Mouse (Mus musculus) lung, postnatal 4 days (tissue): Measurements from ENCODE around the gene Mfng.

Experiments used
- DNase-seq, 2 experiments: peaks; one replicate each; pipeline ENCODE4 v3.0.0; 2021

The Mfng gene

DNA sequence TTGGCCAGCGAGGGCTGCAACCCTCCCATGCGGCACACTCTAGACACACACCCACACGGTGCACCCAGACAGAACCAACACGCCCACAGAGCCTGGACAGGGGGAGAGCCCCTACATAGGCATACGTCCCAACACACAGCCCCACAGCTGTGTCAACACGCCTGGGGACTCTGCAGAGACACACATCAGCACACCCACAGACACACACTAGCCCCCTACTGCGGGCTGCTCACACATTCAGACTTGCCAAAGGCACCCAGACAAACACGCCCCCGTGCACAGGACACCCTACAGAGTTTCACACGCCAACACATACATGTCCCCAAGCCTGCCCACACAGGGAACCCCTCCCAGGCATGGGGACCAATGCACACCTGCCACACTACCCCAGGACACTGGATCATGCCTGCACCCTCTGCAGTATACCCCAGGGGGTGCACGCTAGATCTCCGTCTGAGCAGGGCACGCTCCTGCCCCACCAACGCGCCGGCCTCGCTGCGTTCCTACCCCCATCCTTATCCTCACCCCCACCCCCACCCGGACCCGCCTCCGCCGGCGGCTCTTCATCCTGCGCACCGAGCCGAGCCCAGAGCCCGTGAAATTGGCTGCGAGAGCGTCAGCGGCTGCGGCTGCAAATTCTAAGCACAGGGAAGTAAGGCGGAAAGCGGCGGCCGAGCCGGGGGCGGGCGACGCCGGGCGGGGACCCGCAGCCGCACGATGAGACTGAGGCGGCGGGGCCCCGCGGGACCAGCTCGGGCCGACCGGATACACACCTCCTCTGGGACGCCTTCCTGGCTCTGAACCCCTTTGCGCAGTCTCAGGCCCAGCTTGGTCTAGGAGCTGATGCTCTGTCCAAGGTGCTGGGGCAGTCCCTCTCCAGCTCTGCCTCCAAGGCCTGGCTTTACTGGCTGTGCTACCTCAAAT is 60.7 kb downstream of the Mfng start:
- peak; percentile 34 to 39 for DNase-seq

DNA sequence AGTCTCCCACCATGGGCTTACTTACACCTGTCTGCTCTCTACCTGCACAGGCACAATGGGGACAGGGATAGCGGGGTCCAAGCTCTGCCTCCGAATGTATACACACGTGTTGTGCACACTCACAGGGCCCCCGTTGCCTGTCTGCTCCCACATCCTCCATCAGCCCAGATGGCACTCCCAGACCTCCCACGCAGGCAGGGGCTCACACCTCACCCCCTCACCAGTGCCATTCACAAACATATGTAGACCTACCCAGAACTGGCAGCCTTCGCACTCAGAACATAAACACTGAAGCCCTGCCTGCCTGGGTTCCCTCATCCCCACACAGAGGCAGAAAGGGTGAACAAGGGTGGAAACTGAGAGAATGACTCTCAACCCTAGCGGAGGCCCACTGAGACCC is 61.3 kb downstream of the Mfng start:
- DNase-seq: no peak

DNA sequence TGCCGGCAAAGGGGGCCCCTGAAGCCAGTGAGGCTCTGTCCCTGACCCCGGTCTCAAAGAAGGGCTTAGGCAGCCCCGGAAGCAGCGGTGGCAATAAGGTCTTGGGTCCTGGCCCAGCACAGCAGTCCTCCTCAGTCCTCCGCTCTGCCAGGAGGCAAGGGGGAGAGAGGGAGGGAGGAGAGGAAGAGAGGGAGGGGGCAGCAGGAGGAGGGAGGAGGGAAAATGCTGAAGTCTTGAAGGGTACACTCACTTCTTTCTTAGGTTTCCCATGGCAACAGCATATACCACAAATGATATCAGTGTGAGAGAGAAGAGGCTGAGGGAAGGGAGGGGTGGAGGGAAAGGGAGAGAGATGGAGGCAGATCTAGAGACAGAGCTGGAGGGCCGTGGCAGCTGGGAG is 62.6 kb downstream of the Mfng start:
- DNase-seq: no peak

DNA sequence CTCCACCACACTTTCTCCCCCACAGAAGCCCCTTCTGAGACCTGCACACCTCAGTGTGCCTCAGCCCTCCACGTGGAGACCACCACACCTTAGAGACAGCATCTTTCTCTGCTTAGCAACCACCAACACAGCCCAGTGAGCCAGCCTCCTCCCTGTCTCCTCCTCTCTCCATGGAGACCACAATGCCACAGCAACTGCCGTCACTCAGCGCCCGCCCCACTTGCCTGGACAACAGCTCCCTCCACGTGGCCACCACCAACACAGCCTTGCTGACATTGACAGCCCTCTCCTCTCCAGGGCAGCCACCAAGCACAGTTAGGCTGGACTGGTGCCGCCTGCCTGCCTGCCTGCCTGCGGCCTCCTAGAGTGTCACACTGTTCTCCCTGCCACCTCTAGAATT is 63.5 kb downstream of the Mfng start:
- no peak for DNase-seq

DNA sequence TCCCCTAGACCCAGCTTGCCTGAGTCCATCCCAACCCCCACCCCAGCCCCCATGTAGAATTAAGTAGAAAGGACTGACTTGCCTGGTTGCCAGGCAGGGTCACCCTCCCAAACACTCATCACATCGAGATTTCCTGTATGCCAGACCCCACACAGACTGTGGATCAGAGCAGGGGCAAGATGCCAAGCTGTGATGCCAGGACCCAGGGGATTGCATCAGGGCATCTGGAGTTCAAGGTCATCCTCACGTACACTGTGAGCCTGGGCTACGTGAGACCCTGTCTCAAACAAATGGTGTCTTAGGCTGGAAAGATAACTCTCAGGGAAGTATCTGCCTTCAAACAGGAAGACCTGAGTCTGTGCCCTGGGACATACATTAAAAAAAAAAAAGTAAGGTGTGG is 66.6 kb downstream of the Mfng start:
- no peak for DNase-seq
